Mouse (Mus musculus) urinary bladder, postnatal 36 days (tissue): ENCODE measurements around the gene Gemin8.

Experiments used
- DNase-seq, 2 experiments: peaks; one replicate each; pipeline ENCODE4 v3.0.0; 2022; ENCODE audit warnings: low spot score in 2 of 2, mixed read lengths in 1 of 2

Gemin8 gene

DNA sequence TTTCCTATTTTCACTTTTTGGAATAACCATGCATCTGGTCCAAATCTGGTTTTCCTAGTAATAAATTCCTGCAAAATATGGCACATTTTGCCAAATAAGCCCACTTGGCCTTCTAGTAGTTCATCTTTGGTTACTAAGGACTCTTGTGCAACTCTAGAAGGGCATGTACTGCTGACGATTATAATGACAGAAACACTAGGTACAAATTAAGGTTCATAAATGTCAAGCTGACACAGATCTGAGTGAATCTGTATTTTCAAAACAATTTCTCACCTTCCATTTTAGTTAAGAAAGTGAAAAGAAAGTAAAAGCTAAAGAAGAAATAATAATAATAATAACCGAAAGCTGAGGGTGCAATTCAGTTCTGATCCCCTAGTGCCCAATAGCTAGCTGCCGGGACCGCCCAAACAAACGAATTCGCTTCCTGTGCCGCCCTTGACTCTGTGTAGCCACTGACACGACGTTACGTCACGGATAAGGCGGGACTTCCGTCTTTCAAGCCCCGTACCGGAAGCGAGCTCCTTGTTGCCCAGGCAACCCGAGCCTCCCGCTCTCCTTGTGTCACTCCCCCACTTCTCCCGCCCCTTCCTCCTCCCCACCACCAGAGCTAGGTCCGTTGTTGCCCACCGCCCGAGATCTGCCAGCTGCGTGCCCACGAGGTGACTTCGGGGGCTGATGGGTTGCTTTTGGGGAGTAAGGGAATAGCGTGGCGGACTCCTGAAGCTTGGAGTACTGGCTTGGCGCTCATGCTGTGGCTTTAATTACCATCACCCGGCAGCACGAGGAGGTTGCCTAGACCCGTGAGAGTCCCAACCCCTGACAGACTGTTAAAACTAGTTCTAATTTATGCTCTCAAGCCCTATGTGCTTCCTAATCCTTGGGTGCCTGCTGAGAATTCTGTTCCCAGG, at the start of gene Gemin8:
Gemin8 (plus strand) TSS at position 563 of the 908 bp plus-strand sequence.
- peak; percentile 86 to 92 for DNase-seq

DNA sequence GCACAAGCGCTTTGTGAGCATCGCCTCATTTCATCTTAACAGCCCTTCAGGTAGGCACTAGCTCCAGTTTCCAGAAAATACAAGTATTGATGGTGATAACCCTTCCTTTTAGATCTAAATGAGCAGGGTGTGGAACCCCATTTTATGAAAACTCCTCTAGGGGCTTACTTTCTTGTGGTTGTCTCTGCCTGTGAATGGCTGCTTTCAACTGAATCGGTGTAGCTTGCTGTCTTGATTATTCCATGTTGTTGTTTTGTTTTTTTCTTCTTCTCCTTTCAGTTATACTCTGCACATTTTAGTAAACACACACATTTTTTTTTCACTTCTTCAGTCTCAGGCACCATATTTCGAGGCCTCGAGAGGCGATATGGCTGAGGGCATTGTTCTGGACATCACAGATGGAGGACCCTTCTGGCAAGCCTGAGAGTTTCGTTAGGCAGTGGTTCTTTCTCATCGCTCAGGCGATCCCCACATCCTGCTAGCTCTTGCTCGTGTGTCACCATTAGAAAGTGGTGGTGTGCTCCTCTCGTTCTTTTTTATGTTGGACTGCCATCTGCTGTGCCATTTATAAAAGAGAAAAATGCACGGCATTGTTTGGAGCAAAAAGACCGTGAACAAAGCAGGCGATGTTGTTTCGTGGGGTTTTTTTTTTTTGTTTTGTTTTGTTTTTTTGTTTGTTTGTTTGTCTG, 23.0 kb upstream of the Gemin8 start:
- no peak for DNase-seq

- no peak for DNase-seq
Measured at GRCm38 (mm10) chrX:166162773-166163172, 7.5 kb upstream of the Gemin8 start.

DNA sequence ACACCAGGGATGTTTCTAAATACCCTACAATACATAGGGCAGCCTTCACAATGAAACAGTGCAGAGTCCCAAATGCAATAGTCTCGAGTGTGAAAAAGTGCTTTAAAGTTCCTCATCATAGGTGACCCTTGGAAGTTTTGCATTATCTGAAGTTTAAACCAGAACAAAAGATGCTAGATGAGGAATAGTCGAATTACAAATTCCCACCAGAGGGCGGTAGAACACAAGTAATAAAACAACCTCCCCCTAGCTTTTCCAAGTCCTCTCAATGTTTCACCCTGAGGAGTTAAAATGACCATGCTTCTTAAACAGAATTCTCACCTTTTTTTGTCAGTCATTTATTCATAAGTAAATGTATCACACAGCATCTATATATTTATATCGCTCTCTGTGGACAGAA, 2.9 kb upstream of the Gemin8 start:
- DNase-seq: no peak

- no peak for DNase-seq
Measured at GRCm38 (mm10) chrX:166167923-166168322, 2.3 kb upstream of the Gemin8 start.

DNA sequence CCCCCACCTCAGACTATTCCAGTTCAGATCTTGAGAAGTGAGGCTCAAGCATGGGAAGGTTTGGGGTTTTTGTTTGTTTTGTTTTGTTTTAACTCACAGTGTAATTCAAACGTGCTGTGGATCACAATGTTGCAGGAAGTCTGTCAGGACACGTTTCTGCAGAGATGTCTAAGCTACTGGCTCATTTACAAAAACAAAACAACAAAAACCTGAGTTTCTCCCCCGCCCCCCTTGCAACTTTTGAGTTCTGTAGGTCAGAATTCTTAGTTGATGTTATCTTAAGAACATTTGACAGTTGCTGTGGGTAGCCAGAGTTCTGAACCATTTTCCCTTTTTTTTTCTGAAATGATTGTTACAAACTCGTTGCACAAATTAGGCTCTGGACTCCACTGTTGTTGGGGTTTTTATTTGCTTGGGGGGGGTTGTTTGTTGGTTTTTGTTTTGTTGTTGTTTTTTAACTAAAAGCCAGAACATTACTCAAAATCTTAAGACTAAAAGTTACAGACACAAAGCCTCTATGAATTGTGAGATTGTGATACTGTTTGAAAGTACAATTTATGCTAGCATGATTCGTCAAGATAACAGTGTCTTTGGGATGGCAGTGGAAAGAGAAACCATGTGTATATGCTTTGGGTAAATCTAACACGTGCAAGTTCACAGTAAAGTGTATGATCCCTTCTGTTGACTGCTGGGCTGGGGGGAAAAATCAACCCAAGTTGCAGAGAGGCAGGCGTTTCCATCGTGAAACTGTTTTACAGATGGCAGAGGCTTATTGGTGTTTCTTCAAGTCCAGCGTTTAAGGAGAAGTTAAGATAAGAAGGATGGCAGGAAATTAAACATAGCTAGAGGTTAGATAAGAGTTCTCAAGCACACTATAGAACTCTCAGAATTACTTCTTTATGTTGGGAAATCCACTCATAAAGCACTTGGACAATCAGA, 815 bp downstream of the Gemin8 start:
- no peak for DNase-seq

GRCm38 (mm10) chrX:166172041-166172440, 1.8 kb downstream of the Gemin8 start:
- no peak for DNase-seq

- no peak for DNase-seq
Measured at GRCm38 (mm10) chrX:166172661-166173060, 2.4 kb downstream of the Gemin8 start.

- no peak for DNase-seq
Measured at GRCm38 (mm10) chrX:166173796-166174195, 3.5 kb downstream of the Gemin8 start.

DNA sequence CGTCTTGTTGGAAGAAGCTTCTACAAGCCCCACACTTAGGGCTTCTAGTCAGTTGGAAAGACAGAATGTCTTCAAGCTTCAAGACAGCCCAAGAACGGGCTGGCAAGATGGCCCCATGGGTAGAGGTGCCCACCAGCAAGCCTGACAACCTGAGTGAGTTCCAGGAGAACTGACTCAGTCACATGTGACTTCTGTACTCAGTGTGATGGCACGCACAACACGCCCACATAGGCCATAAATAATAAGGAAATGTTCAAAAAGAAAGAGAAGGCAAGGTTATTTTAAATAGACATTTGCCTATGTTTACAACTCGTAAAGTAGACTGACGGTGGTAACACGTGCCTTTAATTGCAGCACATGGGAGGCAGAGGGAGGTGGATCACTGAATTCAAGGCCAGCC, 7.7 kb downstream of the Gemin8 start:
- DNase-seq: no peak

DNA sequence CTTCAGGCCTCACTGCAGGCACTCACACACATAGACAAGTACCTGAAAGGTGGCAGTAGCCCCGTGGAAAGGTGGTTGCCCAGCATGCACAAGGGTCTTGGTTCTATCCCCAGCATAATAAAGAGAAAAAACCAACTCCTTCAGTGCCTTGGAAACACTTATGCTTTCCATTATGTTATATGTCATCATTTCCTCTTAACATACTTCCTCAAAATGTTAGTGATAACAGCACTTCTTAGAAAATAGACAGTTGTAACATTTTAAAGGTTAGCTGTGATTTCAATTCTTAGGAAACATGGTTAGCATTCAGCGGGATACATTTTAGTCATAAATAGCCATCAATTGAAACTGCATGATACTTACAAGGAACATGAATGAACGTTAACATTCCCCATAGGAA, 12.8 kb downstream of the Gemin8 start:
- no peak for DNase-seq

DNA sequence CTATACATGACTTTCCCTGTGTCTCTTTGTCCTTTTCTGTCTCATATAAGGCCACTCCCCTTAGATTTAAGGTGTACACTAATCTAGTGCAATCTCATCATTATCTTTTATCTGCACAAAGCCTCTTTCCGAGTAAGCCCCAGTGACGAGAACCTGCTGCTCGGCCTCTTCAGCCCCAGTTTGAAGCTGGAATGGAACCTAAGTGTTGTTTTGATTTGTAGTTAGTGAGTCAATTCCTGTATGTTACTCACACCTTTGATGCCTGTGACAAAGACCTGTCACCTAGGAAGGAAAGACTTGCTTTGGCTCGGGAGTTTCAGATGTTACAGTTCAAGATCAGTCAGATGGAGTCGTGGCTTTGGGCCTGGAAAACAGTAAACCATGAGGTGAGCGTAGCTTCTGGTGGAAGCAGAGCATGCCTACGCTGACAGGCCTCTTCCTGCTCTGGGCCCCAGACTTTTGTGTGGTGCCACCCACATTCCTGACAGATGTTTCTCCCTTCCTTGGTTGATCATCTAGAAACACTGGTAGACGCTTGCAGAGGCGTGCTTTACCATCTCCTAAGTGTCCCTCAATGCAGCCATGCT, 15.2 kb downstream of the Gemin8 start:
- DNase-seq: no peak

DNA sequence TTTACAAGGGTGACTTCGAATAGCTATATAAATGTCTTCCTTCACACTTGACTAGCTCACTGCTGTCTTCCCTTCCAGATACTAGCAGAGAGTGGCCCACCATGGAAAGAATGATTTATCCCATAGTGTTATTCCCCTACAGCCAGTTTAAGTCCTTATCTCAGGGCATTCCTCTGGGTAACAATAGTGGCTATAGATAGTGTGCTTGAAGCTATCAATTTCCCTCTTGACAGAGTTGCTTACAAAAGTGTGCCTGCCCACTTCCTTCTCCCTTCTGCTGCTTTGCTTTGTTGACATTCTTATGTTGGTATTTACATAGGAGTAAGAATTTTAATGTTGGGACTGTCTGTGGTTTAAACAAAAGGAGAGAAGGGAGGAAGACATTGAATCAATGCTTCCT, 17.5 kb downstream of the Gemin8 start:
- no peak for DNase-seq

DNA sequence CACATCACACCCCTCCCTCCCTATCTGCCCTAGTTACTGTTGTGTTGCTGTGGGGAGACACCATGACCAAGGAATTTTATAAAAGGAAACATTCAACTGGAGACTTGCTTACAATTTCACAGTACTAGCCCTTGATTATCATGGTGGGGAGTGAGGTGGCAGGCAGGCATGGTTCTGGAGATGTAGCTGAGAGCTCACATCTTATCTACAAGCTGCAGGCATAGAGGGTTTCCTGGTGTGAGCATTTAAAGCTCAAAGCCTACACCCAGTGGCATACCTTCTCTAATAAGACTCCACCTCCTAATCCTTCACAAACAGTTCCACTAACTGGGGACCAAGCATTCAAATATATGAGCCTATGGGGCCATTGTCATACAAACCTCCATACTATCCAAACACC, 26.1 kb downstream of the Gemin8 start:
- no peak for DNase-seq

DNA sequence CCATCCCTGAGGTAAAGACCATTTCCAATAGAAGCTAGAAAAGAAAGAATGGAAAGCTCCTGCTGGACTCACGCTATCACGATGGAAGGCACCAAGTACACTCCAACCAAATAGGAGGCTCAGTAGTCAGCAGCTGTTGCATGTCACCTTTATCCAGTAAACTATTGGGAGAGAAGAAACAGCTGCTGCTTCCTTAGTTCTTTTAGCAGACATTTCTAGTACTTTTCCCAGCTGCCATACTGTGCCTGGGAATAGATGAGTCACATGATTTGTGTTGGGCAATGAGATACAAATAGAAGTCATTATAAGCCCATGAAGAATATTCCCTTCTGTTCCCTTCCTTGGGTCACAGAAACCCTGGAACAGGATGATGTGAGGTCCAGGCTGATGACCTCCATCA, 28.0 kb downstream of the Gemin8 start:
- no peak for DNase-seq

GRCm38 (mm10) chrX:166199812-166200211, 29.6 kb downstream of the Gemin8 start:
- DNase-seq: no peak

- no peak for DNase-seq
Measured at GRCm38 (mm10) chrX:166214576-166214975, 44.3 kb downstream of the Gemin8 start.

DNA sequence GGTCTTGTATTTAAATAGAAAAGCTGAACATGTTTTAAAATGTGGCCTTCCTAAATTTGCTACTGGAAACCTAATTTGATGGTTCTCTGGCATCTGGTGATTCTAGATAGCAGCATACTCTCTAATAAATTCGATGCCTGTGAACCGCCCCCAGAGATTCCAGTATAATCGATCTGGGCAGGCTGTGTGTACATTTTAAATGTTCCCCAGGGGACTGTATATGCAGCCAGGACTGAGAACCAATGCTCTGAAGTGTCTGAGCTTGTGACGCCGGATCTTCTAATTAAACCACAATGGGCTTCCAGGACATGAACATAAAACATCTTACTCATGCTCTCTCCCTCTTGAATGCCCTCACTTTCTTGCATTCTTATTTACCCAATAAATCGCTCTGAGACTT, 46.0 kb downstream of the Gemin8 start:
- DNase-seq: no peak

DNA sequence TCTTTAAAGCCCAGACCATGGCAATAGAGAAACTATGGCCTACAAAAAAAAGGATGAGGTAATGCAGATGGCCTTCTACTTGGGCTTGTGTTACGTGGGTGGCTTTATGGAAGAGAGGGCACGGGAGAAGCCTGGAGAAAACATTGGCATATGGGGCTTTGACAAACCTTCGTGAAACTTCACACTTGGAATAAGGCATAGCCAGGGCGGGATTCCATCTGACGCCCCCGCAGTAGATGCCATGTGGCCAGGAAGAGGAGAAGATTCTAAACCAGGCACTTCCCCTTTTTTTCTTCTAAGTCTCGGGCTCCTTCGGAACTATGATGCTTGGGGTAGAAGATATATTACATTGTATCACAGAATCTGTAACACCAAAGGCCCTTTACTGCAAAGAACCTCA, 46.5 kb downstream of the Gemin8 start:
- DNase-seq: no peak

GRCm38 (mm10) chrX:166219331-166219730, 49.1 kb downstream of the Gemin8 start:
- no peak for DNase-seq

DNA sequence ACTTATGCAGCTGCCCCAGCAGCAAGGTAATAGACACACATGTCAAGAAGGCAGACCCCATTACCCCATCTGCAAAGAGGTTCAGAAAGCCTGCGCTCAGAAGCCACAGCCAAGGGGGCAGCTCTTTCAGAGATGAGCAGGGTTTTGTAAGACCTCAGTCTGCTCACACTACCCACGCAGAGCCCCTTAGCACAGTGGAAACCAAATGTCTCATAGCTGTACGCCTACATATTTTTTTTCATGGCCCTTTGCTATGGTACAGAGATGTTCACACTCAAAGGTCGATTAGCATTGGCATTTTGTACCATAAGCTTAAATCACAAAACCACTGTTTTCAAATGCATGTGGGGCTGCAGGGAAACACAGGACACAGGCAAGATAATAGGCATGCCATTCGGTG, 56.6 kb downstream of the Gemin8 start:
- DNase-seq: no peak

DNA sequence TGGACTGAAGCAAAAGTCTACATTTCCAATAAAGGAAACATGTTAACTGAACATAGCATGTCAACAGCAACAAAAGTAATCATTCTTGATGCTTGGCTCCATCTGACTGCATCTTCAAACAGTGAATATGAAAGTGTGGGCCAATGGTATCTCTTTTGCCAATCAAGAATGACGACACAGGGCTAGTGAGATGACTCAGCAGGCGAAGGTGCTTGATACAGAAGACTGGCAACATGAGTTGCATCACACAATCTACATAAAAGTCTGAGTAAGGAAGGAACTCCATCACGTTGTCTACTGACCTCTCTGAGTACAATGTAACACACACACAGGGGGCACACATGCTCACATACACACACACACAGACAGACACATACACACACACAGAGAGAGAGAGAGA, 59.5 kb downstream of the Gemin8 start:
- no peak for DNase-seq
